ENCODE assay signal across 7 mouse cellular contexts in the genomic region with DNA sequence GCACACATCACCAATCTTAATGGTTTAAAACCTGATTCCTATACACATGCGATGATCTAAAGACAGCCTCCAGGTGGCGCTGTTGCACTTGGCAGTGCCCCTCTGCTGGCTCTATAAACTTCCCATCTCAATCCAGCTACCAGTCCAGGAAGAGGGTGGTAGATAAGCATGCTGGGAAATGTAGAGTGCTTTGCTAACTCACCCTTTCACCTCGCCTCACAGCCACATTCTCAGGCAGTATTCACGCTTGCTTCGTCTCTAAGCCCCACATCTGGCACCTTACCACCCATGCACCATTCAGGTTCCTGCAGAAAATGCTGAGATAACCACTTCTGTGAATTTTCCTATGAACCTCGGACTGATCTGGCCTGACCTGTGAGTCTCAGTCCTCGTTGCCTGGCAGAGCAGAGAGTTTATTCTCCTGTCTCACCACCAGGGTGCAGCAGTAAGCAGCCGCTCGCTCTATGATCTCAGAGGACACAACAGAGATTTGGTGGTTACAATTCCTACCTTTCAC. TPM values are rescaled to one million over a fixed set of nuclear protein-coding genes. Genes with fewer than 3 reads are reported as not detected.
DNase-seq lines count a peak whose midpoint lies in the region; ATAC-seq and TF ChIP-seq lines count a peak whose summit lies in the region.

No protein-coding gene starts in this region.

- H3K36me3 ChIP-seq in embryonic facial prominence, embryonic 10.5 days (replicated peaks), result peaks cover 33% of the 10 kb centered on the region
- peaks cover 15% of the 10 kb centered on the region for H3K36me3 ChIP-seq in intestine, postnatal 0 days (ENCODE audit: control insufficient read depth, insufficient read depth)
- 0 out of 2 replicates have a peak, but pooled peaks cover 2% of the 10 kb centered on the region for H3K36me3 ChIP-seq in midbrain, embryonic 11.5 days (ENCODE audit: control insufficient read depth, insufficient read depth, low read length)

- intact Hi-C loops in left cerebral cortex, postnatal 4 days (cut with DNase I), result loop anchor here (5.0 kb wide), 1 partner anchor 73 kb away; a partner anchor contains a TSS

- H3K27ac ChIP-seq in embryonic facial prominence, embryonic 10.5 days (replicated peaks), result peak overlapping the region; percentile 58
- no peak overlapping the region; the same call in 1 of the 2 replicates for H3K27ac ChIP-seq in intestine, postnatal 0 days (ENCODE audit: low read depth, low read length)
- H3K27ac ChIP-seq in midbrain, embryonic 11.5 days (ENCODE audit: low read depth, low read length), result no peak overlapping the region; the same call in 1 of the 2 replicates

- peak; percentile 79 for TF ChIP-seq CTCF in intestine, postnatal 0 days (IDR thresholded peaks at IDR 0.05; ENCODE audit: low read depth)

- DNase-seq in adrenal gland, postnatal 10 days, result peak; percentile 87
- peak; percentile 76 for DNase-seq in embryonic facial prominence, embryonic 10.5 days (ENCODE audit: low spot score)
- DNase-seq in left cerebral cortex, postnatal 4 days, result peak; percentile 84
- DNase-seq in midbrain, embryonic 11.5 days (ENCODE audit: low spot score, missing footprints), result peak; percentile 95
- DNase-seq in right cerebral cortex, postnatal 4 days, result peak; percentile 91

- peak overlapping the region; percentile 46 for H3K4me3 ChIP-seq in embryonic facial prominence, embryonic 10.5 days
- H3K4me3 ChIP-seq in intestine, postnatal 0 days (ENCODE audit: low read depth, low read length), result peak overlapping the region; percentile 25
- H3K4me3 ChIP-seq in midbrain, embryonic 11.5 days (ENCODE audit: low read depth, low read length), result no peak overlapping the region

- 7% methylated on average over 9 of the region's 9 CpGs for WGBS in embryonic facial prominence, embryonic 10.5 days
- 19% methylated on average over 9 of the region's 9 CpGs for WGBS in intestine, postnatal 0 days
- WGBS in midbrain, embryonic 11.5 days, result 10% methylated on average over 9 of the region's 9 CpGs

- no peak overlapping the region for H3K9ac ChIP-seq in intestine, postnatal 0 days (ENCODE audit: low read depth, low read length)
- H3K9ac ChIP-seq in midbrain, embryonic 11.5 days (ENCODE audit: low read length), result peak overlapping the region; percentile 40

- peak; percentile 88 for ATAC-seq in granulocyte monocyte progenitor cell, adult 5-6 weeks (replicated peaks; ENCODE audit: poor library complexity, severe bottlenecking)
- ATAC-seq in intestine, postnatal 0 days, result peak; percentile 93
- ATAC-seq in midbrain, embryonic 11.5 days (ENCODE audit: low FRiP score), result peak; percentile 85

- peak overlapping the region; percentile 61 for H3K4me2 ChIP-seq in intestine, postnatal 0 days (replicated peaks; ENCODE audit: low read depth)
- H3K4me2 ChIP-seq in midbrain, embryonic 11.5 days, result 0 out of 2 replicates have a peak overlapping the region, but pooled peaks have one; percentile 32

- no peaks in the 10 kb centered on the region for H3K4me1 ChIP-seq in embryonic facial prominence, embryonic 10.5 days
- H3K4me1 ChIP-seq in intestine, postnatal 0 days (replicated peaks; ENCODE audit: control insufficient read depth, insufficient read depth, low read length), result no peaks in the 10 kb centered on the region
- H3K4me1 ChIP-seq in midbrain, embryonic 11.5 days (ENCODE audit: control insufficient read depth, insufficient read depth, low read length), result no peaks in the 10 kb centered on the region

- H3K9me3 ChIP-seq in embryonic facial prominence, embryonic 10.5 days, result no peaks in the 10 kb centered on the region
- H3K9me3 ChIP-seq in intestine, postnatal 0 days (ENCODE audit: control insufficient read depth), result no peaks in the 10 kb centered on the region
- H3K9me3 ChIP-seq in midbrain, embryonic 11.5 days (ENCODE audit: control insufficient read depth, low read length), result no peaks in the 10 kb centered on the region

- no peaks in the 10 kb centered on the region for H3K27me3 ChIP-seq in embryonic facial prominence, embryonic 10.5 days (replicated peaks; ENCODE audit: low read depth, poor library complexity, severe bottlenecking)
- H3K27me3 ChIP-seq in intestine, postnatal 0 days (replicated peaks; ENCODE audit: control insufficient read depth, insufficient read depth, low read length), result no peaks in the 10 kb centered on the region
- no peaks in the 10 kb centered on the region for H3K27me3 ChIP-seq in midbrain, embryonic 11.5 days (ENCODE audit: control insufficient read depth, insufficient read depth, low read length)

RNA-seq across cellular contexts. Expression of a gene that starts 46.7 kb away (rescaled TPM):
- total RNA-seq in adrenal gland, postnatal 10 days (2021), result 10 to 100 TPM in 1 of 2 experiments, 1 to 10 TPM in 1; 7.7 to 10.8 TPM
- polyA plus RNA-seq in embryonic facial prominence, embryonic 10.5 days (2016; fragmentation: Nextera tagmentation; extraction: Ambion mirVana), result 21.7 and 22.1 TPM in 2 replicates
- 5.4 and 11.1 TPM in 2 replicates for total RNA-seq in granulocyte monocyte progenitor cell, adult 5-6 weeks (2014; fragmentation: Nextera tagmentation)
- total RNA-seq in granulocyte monocyte progenitor cell, adult 5-6 weeks (2017), result 9.1 and 9.6 TPM in 2 replicates
- polyA plus RNA-seq in intestine, postnatal 0 days (2015; fragmentation: Nextera tagmentation; extraction: Ambion mirVana), result 2.7 and 3.3 TPM in 2 replicates
- total RNA-seq in left cerebral cortex, postnatal 4 days (2021), result 10 to 100 TPM; 33.6 to 36.7 TPM
- 21.8 and 22.7 TPM in 2 replicates for polyA plus RNA-seq in midbrain, embryonic 11.5 days (2014; fragmentation: Nextera tagmentation; extraction: Ambion mirVana)
